Mouse (Mus musculus) stomach, postnatal 0 days (tissue): Measurements from ENCODE around the gene G6pc2.

Experiments used
- CTCF ChIP-seq: IDR thresholded peaks from 2 replicates; pipeline ENCODE4 v1.5.1; 2016; ENCODE audit warnings: antibody characterized with exemption, low read depth, mild to moderate bottlenecking, moderate library complexity
- EP300 ChIP-seq: optimal IDR thresholded peaks from 2 replicates; pipeline ENCODE3; 2016; ENCODE audit warnings: antibody characterized with exemption

DNA sequence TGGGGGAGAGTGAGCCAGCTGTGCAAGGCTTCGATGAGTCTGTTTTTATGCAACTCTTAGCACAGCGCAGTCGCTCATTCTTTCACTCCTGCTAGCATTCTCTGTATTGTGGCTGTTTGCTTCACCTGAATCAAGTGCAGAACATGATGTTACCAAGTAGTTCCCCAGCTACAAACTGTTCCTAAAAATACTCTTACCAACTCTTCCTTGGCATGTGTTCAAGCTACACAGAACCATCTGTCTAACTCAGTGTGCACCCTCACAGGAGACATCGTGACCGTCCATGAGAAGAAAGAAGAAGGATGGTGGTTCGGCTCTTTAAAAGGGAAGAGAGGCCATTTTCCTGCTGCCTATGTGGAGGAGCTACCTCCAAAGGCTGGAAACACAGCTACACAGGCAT, 22.1 kb upstream of the G6pc2 start:
- no peak for TF ChIP-seq CTCF
- TF ChIP-seq EP300, result no peak
